Mouse (Mus musculus) CD8-positive naive resting alpha-beta T cell, adult 57 days (primary cell): ENCODE data around the gene Hrc. TPM values are rescaled to one million over a fixed set of nuclear protein-coding genes. Genes with fewer than 3 reads are reported as not detected.

Experiments
- total RNA-seq: library from RNA; stranded (reverse); gene quantifications from one replicate; pipeline ENCODE4 v1.2.4, GENCODE M21; 2023

Gene Hrc
- not detected for total RNA-seq

GRCm38 (mm10) chr7:45335056-45335455 is at the start of gene Hrc:
Hrc (plus strand) TSS chr7:45335290.

GRCm38 (mm10) chr7:45333431-45333982 is 1.6 kb upstream of the Hrc start, which contains the start of gene Trpm4:
Trpm4 (minus strand) TSS chr7:45333780.

GRCm38 (mm10) chr7:45366652-45367019 is 31.5 kb downstream of the Hrc start, which contains the start of gene Ppfia3:
Ppfia3 (minus strand) TSS chr7:45367019.

GRCm38 (mm10) chr7:45370475-45371311 is 35.6 kb downstream of the Hrc start, which contains the start of gene Lin7b:
Lin7b (minus strand) TSS chr7:45370583.

Other genes with a start within 250 kb of the Hrc start
- gene Rcn3, start 243.1 kb upstream of the Hrc start, total RNA-seq = 28.4 TPM
- gene Fcgrt, start 231.4 kb upstream of the Hrc start, total RNA-seq = 49.4 TPM
- gene Rps11, start 210.9 kb upstream of the Hrc start, total RNA-seq = 3,136 TPM
- gene Rpl13a, start 206.5 kb upstream of the Hrc start, total RNA-seq = 5,943 TPM
- gene Gm45713, start 199.1 kb upstream of the Hrc start, total RNA-seq = 1.6 TPM
- 167 TPM for gene Flt3l, start 198.9 kb upstream of the Hrc start, total RNA-seq
- gene Pih1d1, start 181.0 kb upstream of the Hrc start, total RNA-seq = 32.4 TPM
- gene Aldh16a1, start 180.7 kb upstream of the Hrc start, total RNA-seq = 60.3 TPM
- not detected for gene Slc17a7, start 171.3 kb upstream of the Hrc start, total RNA-seq
- gene Gfy, start 155.7 kb upstream of the Hrc start, total RNA-seq = not detected
- not detected for gene Pth2, start 154.3 kb upstream of the Hrc start, total RNA-seq
- 0.83 TPM for gene Ccdc155, start 130.4 kb upstream of the Hrc start, total RNA-seq
- not detected for gene Dkkl1, start 123.1 kb upstream of the Hrc start, total RNA-seq
- not detected for gene Tead2, start 119.5 kb upstream of the Hrc start, total RNA-seq
- gene Cd37, start 96.2 kb upstream of the Hrc start, total RNA-seq = 321 TPM
- not detected for gene Slc6a16, start 94.2 kb upstream of the Hrc start, total RNA-seq
- gene Slc6a21, start 57.8 kb upstream of the Hrc start, total RNA-seq = not detected
- 7.7 TPM for gene Trpm4, start 1.5 kb upstream of the Hrc start, total RNA-seq
- gene Ppfia3, start 31.7 kb downstream of the Hrc start, total RNA-seq = 0.21 TPM
- gene Lin7b, start 35.3 kb downstream of the Hrc start, total RNA-seq = 1.3 TPM
- 624 TPM for gene Snrnp70, start 60.5 kb downstream of the Hrc start, total RNA-seq
- gene Kcna7, start 70.4 kb downstream of the Hrc start, total RNA-seq = not detected
- gene Ntf5, start 78.4 kb downstream of the Hrc start, total RNA-seq = not detected
- gene Lhb, start 85.5 kb downstream of the Hrc start, total RNA-seq = not detected
- 10.5 TPM for gene Gys1, start 99.6 kb downstream of the Hrc start, total RNA-seq
- 51.4 TPM for gene Ruvbl2, start 102.8 kb downstream of the Hrc start, total RNA-seq
- gene Ftl1, start 124.6 kb downstream of the Hrc start, total RNA-seq = 405 TPM
- 82.1 TPM for gene Bax, start 131.6 kb downstream of the Hrc start, total RNA-seq
- not detected for gene Tulp2, start 146.6 kb downstream of the Hrc start, total RNA-seq
- not detected for gene Gm45808, start 151.5 kb downstream of the Hrc start, total RNA-seq
- 1.1 TPM for gene Dhdh, start 153.5 kb downstream of the Hrc start, total RNA-seq
- 78.1 TPM for gene Nucb1, start 175.1 kb downstream of the Hrc start, total RNA-seq
- 996 TPM for gene Ppp1r15a, start 191.0 kb downstream of the Hrc start, total RNA-seq
- 0.77 TPM for gene Plekha4, start 191.0 kb downstream of the Hrc start, total RNA-seq
- not detected for gene Hsd17b14, start 219.6 kb downstream of the Hrc start, total RNA-seq
- gene Bcat2, start 234.9 kb downstream of the Hrc start, total RNA-seq = 29.1 TPM